Mouse (Mus musculus) megakaryocyte, embryonic 14.5 days (primary cell): ENCODE data around the gene Grik2. TPM values are rescaled to one million over a fixed set of nuclear protein-coding genes. Genes with fewer than 3 reads are reported as not detected.
"Not testable (repeated sequence)": the region's sequence is repeated elsewhere in the genome, so short reads cannot be mapped to it uniquely, and the experiment has no call there.

ENCODE experiments used
- H3K27me3 ChIP-seq: replicated peaks from 2 replicates; pipeline ENCODE3; 2012; ENCODE audit warnings: inconsistent platforms
- H3K36me3 ChIP-seq: replicated peaks from 2 replicates; pipeline ENCODE3; 2012; ENCODE audit warnings: low read length, inconsistent platforms, mixed read lengths
- H3K4me1 ChIP-seq: 2 replicates; pipeline ENCODE4 v1.6.1; 2012; ENCODE audit warnings: inconsistent platforms
- H3K4me3 ChIP-seq: replicated peaks from 2 replicates; pipeline ENCODE3; 2012; ENCODE audit warnings: moderate library complexity, mild to moderate bottlenecking, inconsistent platforms
- H3K9me3 ChIP-seq: 2 replicates; pipeline ENCODE4 v1.6.1; 2012; ENCODE audit warnings: inconsistent platforms
- FLI1 ChIP-seq: IDR thresholded peaks from 2 replicates; pipeline ENCODE4 v1.6.1; 2012; ENCODE audit warnings: low read length, inconsistent platforms, mixed read lengths
- GATA1 ChIP-seq: IDR thresholded peaks from 3 replicates; pipeline ENCODE4 v1.6.1; 2012; ENCODE audit warnings: mixed read lengths, low read length, inconsistent platforms, borderline replicate concordance
- polyA plus RNA-seq: library from polyadenylated mRNA; stranded (reverse); fragments of >175 nt; gene quantifications from 2 replicates; pipeline ENCODE4 v1.2.3, GENCODE M21; 2012; ENCODE audit warnings: low replicate concordance; ENCODE audit not compliant: insufficient read depth

The Grik2 gene
- polyA plus RNA-seq, 1 experiment = not detected

- no peaks in the 10 kb centered on the region for H3K9me3 ChIP-seq
- no peaks in the 10 kb centered on the region for H3K27me3 ChIP-seq
- H3K4me3 ChIP-seq = no peak overlapping the region
- TF ChIP-seq GATA1 (no peak), FLI1 (no peak)
- no peaks in the 10 kb centered on the region for H3K4me1 ChIP-seq
- H3K36me3 ChIP-seq = no peaks in the 10 kb centered on the region
Measured at GRCm38 (mm10) chr10:49432825-49433224, 355.7 kb downstream of the Grik2 start.

- H3K4me3 ChIP-seq, H3K9me3 ChIP-seq, H3K4me1 ChIP-seq, H3K27me3 ChIP-seq, H3K36me3 ChIP-seq: not testable (repeated sequence)
Measured at GRCm38 (mm10) chr10:49417206-49417605, 371.4 kb downstream of the Grik2 start.

GRCm38 (mm10) chr10:49382996-49383395 is 405.6 kb downstream of the Grik2 start:
- no peaks in the 10 kb centered on the region for H3K27me3 ChIP-seq
- TF ChIP-seq GATA1 (no peak), FLI1 (no peak)
- H3K4me3 ChIP-seq = no peak overlapping the region
- no peaks in the 10 kb centered on the region for H3K9me3 ChIP-seq
- no peaks in the 10 kb centered on the region for H3K4me1 ChIP-seq
- H3K36me3 ChIP-seq = no peaks in the 10 kb centered on the region

GRCm38 (mm10) chr10:49381852-49382251 is 406.7 kb downstream of the Grik2 start:
- H3K27me3 ChIP-seq = no peaks in the 10 kb centered on the region
- H3K4me3 ChIP-seq = no peak overlapping the region
- TF ChIP-seq FLI1 (no peak), GATA1 (no peak)
- H3K4me1 ChIP-seq = no peaks in the 10 kb centered on the region
- no peaks in the 10 kb centered on the region for H3K36me3 ChIP-seq
- no peaks in the 10 kb centered on the region for H3K9me3 ChIP-seq

GRCm38 (mm10) chr10:49368601-49369000 is 420.0 kb downstream of the Grik2 start:
- no peaks in the 10 kb centered on the region for H3K9me3 ChIP-seq
- no peaks in the 10 kb centered on the region for H3K36me3 ChIP-seq
- no peak overlapping the region for H3K4me3 ChIP-seq
- TF ChIP-seq GATA1 (no peak), FLI1 (no peak)
- H3K27me3 ChIP-seq = no peaks in the 10 kb centered on the region
- H3K4me1 ChIP-seq = no peaks in the 10 kb centered on the region

GRCm38 (mm10) chr10:49365262-49365661 is 423.3 kb downstream of the Grik2 start:
- H3K4me1 ChIP-seq = no peaks in the 10 kb centered on the region
- no peaks in the 10 kb centered on the region for H3K36me3 ChIP-seq
- H3K27me3 ChIP-seq = no peaks in the 10 kb centered on the region
- TF ChIP-seq GATA1 (no peak), FLI1 (no peak)
- no peak overlapping the region for H3K4me3 ChIP-seq
- H3K9me3 ChIP-seq = no peaks in the 10 kb centered on the region

GRCm38 (mm10) chr10:49322413-49322812 is 466.2 kb downstream of the Grik2 start:
- no peaks in the 10 kb centered on the region for H3K36me3 ChIP-seq
- H3K4me1 ChIP-seq = no peaks in the 10 kb centered on the region
- TF ChIP-seq GATA1 = no peak
- no peak for TF ChIP-seq FLI1
- H3K9me3 ChIP-seq = no peaks in the 10 kb centered on the region
- no peaks in the 10 kb centered on the region for H3K27me3 ChIP-seq
- no peak overlapping the region for H3K4me3 ChIP-seq

GRCm38 (mm10) chr10:49319880-49320279 is 468.7 kb downstream of the Grik2 start:
- no peaks in the 10 kb centered on the region for H3K4me1 ChIP-seq
- TF ChIP-seq GATA1 (no peak), FLI1 (no peak)
- no peaks in the 10 kb centered on the region for H3K36me3 ChIP-seq
- no peaks in the 10 kb centered on the region for H3K27me3 ChIP-seq
- H3K4me3 ChIP-seq = no peak overlapping the region
- no peaks in the 10 kb centered on the region for H3K9me3 ChIP-seq

- no peaks in the 10 kb centered on the region for H3K36me3 ChIP-seq
- no peaks in the 10 kb centered on the region for H3K9me3 ChIP-seq
- no peaks in the 10 kb centered on the region for H3K4me1 ChIP-seq
- TF ChIP-seq GATA1 = no peak
- no peak for TF ChIP-seq FLI1
- H3K4me3 ChIP-seq = no peak overlapping the region
- H3K27me3 ChIP-seq = no peaks in the 10 kb centered on the region
Measured at GRCm38 (mm10) chr10:49256247-49256939, 532.2 kb downstream of the Grik2 start.

GRCm38 (mm10) chr10:49237356-49237755 is 551.2 kb downstream of the Grik2 start:
- not testable (repeated sequence) for H3K36me3 ChIP-seq, H3K4me1 ChIP-seq, H3K27me3 ChIP-seq, H3K4me3 ChIP-seq, H3K9me3 ChIP-seq

GRCm38 (mm10) chr10:49236844-49237243 is 551.7 kb downstream of the Grik2 start:
- H3K9me3 ChIP-seq, H3K36me3 ChIP-seq, H3K4me1 ChIP-seq, H3K4me3 ChIP-seq, H3K27me3 ChIP-seq: not testable (repeated sequence)
